Mouse (Mus musculus): ENCODE data around the gene Ppp2r3c.
"Not testable (repeated sequence)": the region's sequence is repeated elsewhere in the genome, so short reads cannot be mapped to it uniquely, and the experiment has no call there.

- TF ChIP-seq POLR2A (IDR thresholded peaks at IDR 0.05; ENCODE audit: borderline replicate concordance, control insufficient read depth, low read depth, low read length); CTCF (IDR thresholded peaks at IDR 0.05; ENCODE audit: control insufficient read depth, insufficient read depth, low read length): not testable (repeated sequence)
These were observed 72.3 kb downstream of the Ppp2r3c start for GRCm38 (mm10) chr12:55230520-55230861.
